Mouse (Mus musculus) gastrocnemius, postnatal 36 days (tissue): ENCODE results near the gene Gm21616. TPM values are rescaled to one million over a fixed set of nuclear protein-coding genes. Genes with fewer than 3 reads are reported as not detected.
"Not testable (repeated sequence)": the region's sequence is repeated elsewhere in the genome, so short reads cannot be mapped to it uniquely, and the experiment has no call there.

Experiments used
- DNase-seq, 2 experiments: peaks; one replicate each; pipeline ENCODE4 v3.0.0; 2022
- intact Hi-C: fragments of 180-260 bp; cut with DNase I; formaldehyde crosslinking; loops from one replicate; pipeline ENCODE4 v1.15.1; 2025
- long read RNA-seq, 2 experiments: library from polyadenylated mRNA; stranded (forward); transcript quantifications; one replicate each; pipeline ENCODE4 v2.0.0; 2021
- total RNA-seq, 2 experiments: library from RNA; stranded (reverse); gene quantifications; 2 replicates each; pipeline ENCODE4 v1.2.3; 2021

Gene Gm21616
- not detected for total RNA-seq
- long read RNA-seq, experiment 1, result 0 reads
- long read RNA-seq, experiment 2, result 0 reads

DNA sequence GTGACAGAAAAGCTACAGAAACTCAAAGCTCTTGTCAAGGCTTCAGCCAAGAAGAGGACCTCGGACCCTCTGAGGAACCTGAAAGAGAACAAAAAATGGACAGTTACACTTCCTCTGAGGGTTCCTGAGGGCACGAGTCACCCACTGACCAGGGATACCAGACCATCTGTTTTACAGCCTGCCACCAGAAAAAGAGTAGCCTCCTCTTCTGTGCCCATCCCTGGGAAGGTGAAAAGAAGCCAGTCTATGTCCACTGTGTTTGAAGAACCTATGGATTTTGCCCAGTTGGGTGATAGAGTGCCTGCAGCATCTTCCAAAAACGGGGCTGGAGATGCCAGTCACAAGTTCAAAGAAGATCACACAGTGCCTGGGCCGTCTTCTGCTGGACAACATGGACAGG, at the start of gene Gm21616:
Gm21616 (plus strand) TSS at position 301 of the 400 bp plus-strand sequence.
- DNase-seq, intact Hi-C loops: not testable (repeated sequence)
